Mouse (Mus musculus) limb, embryonic 12.5 days (tissue): Measurements from ENCODE around the gene Shroom1. TPM values are rescaled to one million over a fixed set of nuclear protein-coding genes. Genes with fewer than 3 reads are reported as not detected.

Experiments
- ATAC-seq: fragments of 200-750 bp; cut with Nextera tagmentation; 2 replicates; pipeline ENCODE4 v1.8.0; 2017; ENCODE audit warnings: low read depth, moderate TSS enrichment; ENCODE audit not compliant: insufficient number of reproducible peaks, insufficient read depth, low FRiP score, low TSS enrichment
- H3K27ac ChIP-seq: fragments of 300-500 bp; sonication (generic); 2 replicates; pipeline ENCODE4 v1.5.1; 2016; ENCODE audit warnings: mild to moderate bottlenecking, moderate library complexity
- H3K27me3 ChIP-seq: fragments of 300-500 bp; sonication (generic); 2 replicates; pipeline ENCODE4 v1.6.1; 2016; ENCODE audit warnings: mild to moderate bottlenecking, moderate library complexity
- H3K36me3 ChIP-seq: fragments of 300-500 bp; sonication (generic); 2 replicates; pipeline ENCODE4 v1.6.1; 2016; ENCODE audit warnings: mild to moderate bottlenecking, moderate library complexity
- H3K4me1 ChIP-seq: fragments of 300-500 bp; sonication (generic); replicated peaks from 2 replicates; pipeline ENCODE4 v1.6.1; 2016
- H3K4me2 ChIP-seq: fragments of 300-500 bp; sonication (generic); 2 replicates; pipeline ENCODE4 v1.6.1; 2016; ENCODE audit warnings: mild to moderate bottlenecking, moderate library complexity
- H3K4me3 ChIP-seq: fragments of 300-500 bp; sonication (generic); replicated peaks from 2 replicates; pipeline ENCODE4 v1.5.1; 2016; ENCODE audit warnings: mild to moderate bottlenecking
- H3K9ac ChIP-seq: fragments of 300-500 bp; sonication (generic); replicated peaks from 2 replicates; pipeline ENCODE4 v1.6.1; 2016; ENCODE audit warnings: mild to moderate bottlenecking, moderate library complexity
- H3K9me3 ChIP-seq: fragments of 300-500 bp; sonication (generic); 2 replicates; pipeline ENCODE4 v1.6.1; 2016; ENCODE audit warnings: mild to moderate bottlenecking, moderate library complexity
- WGBS: fragments of 180-500 bp; shearing (Covaris S2); methylation state at CpG from one replicate; pipeline ENCODE4 v1.1.7; 2016; 5-methylcytosine and 5-hydroxymethylcytosine counted together
- polyA plus RNA-seq: library from polyadenylated mRNA; unstranded; fragments of >200 nt; fragmentation: Nextera tagmentation; extraction: Ambion mirVana; gene quantifications from 2 replicates; pipeline ENCODE4 v1.2.1, GENCODE M21; 2016

The Shroom1 gene
- polyA plus RNA-seq, 1 experiment from 2014 or later = 6.8 TPM

- ATAC-seq = no peak
- Histone ChIP-seq H3K4me1 (peaks cover 15% of the 10 kb centered on the region; the same call in 1 of the 2 replicates), H3K36me3 (no peaks in the 10 kb centered on the region), H3K27me3 (0 out of 2 replicates have a peak, but pooled peaks cover 4% of the 10 kb centered on the region), H3K9ac (no peak overlapping the region), H3K9me3 (no peaks in the 10 kb centered on the region), H3K4me2 (no peak overlapping the region), H3K4me3 (no peak overlapping the region), H3K27ac (no peak overlapping the region)
- whole genome bisulfite sequencing = 71% methylated on average over 6 of the region's 6 CpGs
Measured at GRCm38 (mm10) chr11:53496946-53497345, 39.9 kb downstream of the Shroom1 start.

GRCm38 (mm10) chr11:53500569-53500968, 43.6 kb downstream of the Shroom1 start:
- ATAC-seq = no peak; the same call in 1 of the 2 replicates

GRCm38 (mm10) chr11:53502039-53502765, 45.2 kb downstream of the Shroom1 start:
- no peak for ATAC-seq
- no peaks in the 10 kb centered on the region for H3K9me3 ChIP-seq
- peaks cover 13% of the 10 kb centered on the region; the same call in 1 of the 2 replicates for H3K4me1 ChIP-seq
- H3K36me3 ChIP-seq = no peaks in the 10 kb centered on the region
- 81% methylated on average over 8 of the region's 8 CpGs for WGBS
- H3K4me2 ChIP-seq = no peak overlapping the region
- H3K9ac ChIP-seq = no peak overlapping the region
- H3K4me3 ChIP-seq = no peak overlapping the region
- 0 out of 2 replicates have a peak, but pooled peaks cover 4% of the 10 kb centered on the region for H3K27me3 ChIP-seq
- no peak overlapping the region for H3K27ac ChIP-seq

More at GRCm38 (mm10) chr11:53500569-53500968, 43.6 kb downstream of the Shroom1 start:
- no peak overlapping the region for H3K27ac ChIP-seq
- H3K9me3 ChIP-seq = no peaks in the 10 kb centered on the region
- H3K4me2 ChIP-seq = peak overlapping the region; percentile 40
- WGBS = 12% methylated on average over 11 of the region's 11 CpGs
- H3K27me3 ChIP-seq = 0 out of 2 replicates have a peak, but pooled peaks cover 4% of the 10 kb centered on the region
- peaks cover 19% of the 10 kb centered on the region; the same call in 1 of the 2 replicates for H3K4me1 ChIP-seq
- H3K36me3 ChIP-seq = no peaks in the 10 kb centered on the region
- H3K4me3 ChIP-seq = no peak overlapping the region
- H3K9ac ChIP-seq = no peak overlapping the region

DNA sequence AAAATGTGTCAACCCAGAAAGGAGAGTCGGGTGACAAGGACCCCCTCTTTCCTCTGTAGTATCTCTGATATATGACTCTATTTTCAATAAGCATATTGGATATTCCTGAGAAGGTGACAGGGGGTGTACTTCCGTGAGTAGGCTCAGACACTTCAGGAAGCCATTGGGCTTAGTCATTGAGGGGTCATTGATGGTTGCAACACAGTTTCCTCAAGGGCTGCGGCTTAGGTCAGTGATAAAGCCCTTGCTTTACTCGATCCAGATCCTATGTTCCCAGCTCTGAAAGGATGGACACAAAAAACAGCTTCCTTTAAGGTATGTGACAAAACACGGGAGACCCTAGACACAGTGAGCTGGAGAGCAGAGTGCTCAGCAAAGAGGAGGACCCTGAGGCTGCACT, 46.7 kb downstream of the Shroom1 start:
- H3K4me1 ChIP-seq = peaks cover 13% of the 10 kb centered on the region; the same call in 1 of the 2 replicates
- ATAC-seq = no peak
- H3K9ac ChIP-seq = no peak overlapping the region
- H3K4me3 ChIP-seq = no peak overlapping the region
- no peaks in the 10 kb centered on the region for H3K9me3 ChIP-seq
- H3K36me3 ChIP-seq = no peaks in the 10 kb centered on the region
- no peak overlapping the region for H3K4me2 ChIP-seq
- 0 out of 2 replicates have a peak, but pooled peaks cover 4% of the 10 kb centered on the region for H3K27me3 ChIP-seq
- no peak overlapping the region for H3K27ac ChIP-seq
- 86% methylated on average over 5 of the region's 5 CpGs for WGBS

DNA sequence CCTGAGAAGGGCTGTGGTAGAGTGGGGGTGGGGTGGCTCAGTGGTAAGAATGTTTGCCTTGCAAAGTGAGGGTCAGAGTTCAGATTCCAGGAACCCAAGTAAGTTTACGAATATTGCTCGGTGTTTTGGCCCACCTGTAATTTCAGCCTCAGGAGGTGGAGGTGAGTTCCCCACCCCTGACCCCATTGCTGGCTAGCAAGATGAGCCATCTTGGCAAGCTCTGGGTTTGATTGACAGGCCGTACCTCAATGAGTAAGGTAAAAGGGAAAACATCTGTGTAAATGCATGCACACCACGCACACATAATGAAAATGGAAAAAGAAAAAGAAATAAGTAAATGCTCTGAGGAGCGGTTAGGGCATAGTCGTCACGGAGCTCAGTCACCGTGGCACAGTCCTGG, 47.4 kb downstream of the Shroom1 start:
- Histone ChIP-seq H3K36me3 (no peaks in the 10 kb centered on the region), H3K9ac (no peak overlapping the region), H3K27me3 (0 out of 2 replicates have a peak, but pooled peaks cover 4% of the 10 kb centered on the region), H3K4me1 (peaks cover 13% of the 10 kb centered on the region; the same call in 1 of the 2 replicates), H3K9me3 (no peaks in the 10 kb centered on the region), H3K4me2 (no peak overlapping the region), H3K4me3 (no peak overlapping the region), H3K27ac (no peak overlapping the region)
- ATAC-seq = no peak
- WGBS = 90% methylated on average over 8 of the region's 8 CpGs

DNA sequence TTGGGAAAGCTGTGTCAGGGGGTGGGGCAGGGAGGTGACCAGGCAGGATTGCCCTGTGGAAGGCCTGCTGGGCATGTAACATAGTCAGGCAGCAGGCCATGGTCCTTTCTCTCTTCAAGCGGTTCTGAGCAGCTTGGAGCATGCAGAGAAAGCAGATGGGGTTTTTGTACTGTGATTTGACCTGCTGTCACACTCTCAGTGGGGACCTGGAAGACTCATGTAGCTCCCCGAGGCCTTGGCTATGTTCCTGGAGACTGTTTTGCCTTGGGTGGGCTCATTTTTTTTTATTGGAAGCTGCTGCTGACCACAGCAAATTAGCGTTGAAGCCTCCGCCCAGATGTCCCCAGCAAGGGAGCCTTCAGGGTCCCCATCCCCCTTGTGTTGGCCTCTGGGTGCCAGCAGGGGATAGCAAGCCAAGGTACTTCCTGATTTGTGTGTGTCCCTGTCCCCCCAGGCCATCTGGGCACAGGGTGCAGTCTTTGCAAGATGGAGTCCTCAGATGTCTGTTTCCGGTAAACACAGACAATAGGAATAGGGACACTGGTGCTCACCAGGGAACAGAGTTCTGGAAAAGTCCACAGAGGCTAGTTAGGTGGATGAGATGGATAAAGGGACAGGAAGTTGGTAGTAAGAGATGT, 48.1 kb downstream of the Shroom1 start:
- no peak for ATAC-seq
- WGBS = 49% methylated on average over 5 of the region's 5 CpGs
- no peak overlapping the region for H3K4me2 ChIP-seq

GRCm38 (mm10) chr11:53507098-53507805, 50.2 kb downstream of the Shroom1 start:
- Histone ChIP-seq H3K27me3 (no peaks in the 10 kb centered on the region), H3K4me1 (0 out of 2 replicates have a peak, but pooled peaks cover 8% of the 10 kb centered on the region), H3K36me3 (no peaks in the 10 kb centered on the region), H3K4me3 (no peak overlapping the region), H3K9me3 (no peaks in the 10 kb centered on the region), H3K4me2 (no peak overlapping the region), H3K27ac (no peak overlapping the region), H3K9ac (no peak overlapping the region)
- ATAC-seq = no peak
- WGBS = 80% methylated on average over 9 of the region's 9 CpGs

More for the DNA sequence above, 48.1 kb downstream of the Shroom1 start:
- no peaks in the 10 kb centered on the region for H3K9me3 ChIP-seq
- H3K9ac ChIP-seq = no peak overlapping the region
- H3K36me3 ChIP-seq = no peaks in the 10 kb centered on the region
- no peak overlapping the region for H3K27ac ChIP-seq
- H3K4me3 ChIP-seq = no peak overlapping the region
- no peaks in the 10 kb centered on the region for H3K27me3 ChIP-seq
- H3K4me1 ChIP-seq = peaks cover 13% of the 10 kb centered on the region; the same call in 1 of the 2 replicates

DNA sequence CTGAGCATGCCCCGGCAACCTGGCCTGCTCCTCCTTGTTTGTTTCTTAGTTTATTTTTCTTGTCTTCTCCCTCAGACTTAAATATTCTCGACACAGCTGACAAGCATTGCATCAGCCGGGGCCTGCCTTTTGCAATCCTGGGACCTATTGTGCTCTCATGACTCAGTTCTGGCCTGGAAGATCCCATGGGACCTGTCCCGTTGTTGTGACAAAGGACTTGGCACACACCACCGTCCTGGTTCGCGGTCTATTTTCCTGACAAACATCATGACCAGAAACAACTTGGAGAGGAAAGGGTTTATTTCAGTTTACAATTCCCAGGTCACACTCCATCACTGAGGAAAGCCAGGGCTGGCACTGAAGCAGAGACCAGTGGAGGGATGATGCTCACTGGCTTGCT, 51.1 kb downstream of the Shroom1 start:
- Histone ChIP-seq H3K36me3 (no peaks in the 10 kb centered on the region), H3K4me2 (no peak overlapping the region), H3K27ac (no peak overlapping the region), H3K4me1 (0 out of 2 replicates have a peak, but pooled peaks cover 8% of the 10 kb centered on the region), H3K9ac (no peak overlapping the region), H3K9me3 (no peaks in the 10 kb centered on the region), H3K27me3 (no peaks in the 10 kb centered on the region), H3K4me3 (no peak overlapping the region)
- 83% methylated on average over 7 of the region's 7 CpGs for WGBS
- ATAC-seq = no peak

- no peaks in the 10 kb centered on the region for H3K36me3 ChIP-seq
- 45% methylated on average over 3 of the region's 3 CpGs for WGBS
- H3K27ac ChIP-seq = no peak overlapping the region
- 0 out of 2 replicates have a peak, but pooled peaks cover 8% of the 10 kb centered on the region for H3K4me1 ChIP-seq
- no peak for ATAC-seq
- no peaks in the 10 kb centered on the region for H3K9me3 ChIP-seq
- no peak overlapping the region for H3K4me2 ChIP-seq
- H3K9ac ChIP-seq = no peak overlapping the region
- no peak overlapping the region for H3K4me3 ChIP-seq
- no peaks in the 10 kb centered on the region for H3K27me3 ChIP-seq
Measured at GRCm38 (mm10) chr11:53508591-53508990, 51.6 kb downstream of the Shroom1 start.

- ATAC-seq = no peak
- no peaks in the 10 kb centered on the region for H3K27me3 ChIP-seq
- no peak overlapping the region for H3K4me2 ChIP-seq
- no peaks in the 10 kb centered on the region for H3K36me3 ChIP-seq
- H3K4me1 ChIP-seq = 0 out of 2 replicates have a peak, but pooled peaks cover under 1% of the 10 kb centered on the region
- no peaks in the 10 kb centered on the region for H3K9me3 ChIP-seq
- WGBS = 46% methylated on average over 5 of the region's 5 CpGs
- H3K9ac ChIP-seq = no peak overlapping the region
- no peak overlapping the region for H3K4me3 ChIP-seq
- no peak overlapping the region for H3K27ac ChIP-seq
Measured at GRCm38 (mm10) chr11:53510351-53510750, 53.3 kb downstream of the Shroom1 start.
